Mouse (Mus musculus): ENCODE data around the gene 2010315B03Rik.

DNA sequence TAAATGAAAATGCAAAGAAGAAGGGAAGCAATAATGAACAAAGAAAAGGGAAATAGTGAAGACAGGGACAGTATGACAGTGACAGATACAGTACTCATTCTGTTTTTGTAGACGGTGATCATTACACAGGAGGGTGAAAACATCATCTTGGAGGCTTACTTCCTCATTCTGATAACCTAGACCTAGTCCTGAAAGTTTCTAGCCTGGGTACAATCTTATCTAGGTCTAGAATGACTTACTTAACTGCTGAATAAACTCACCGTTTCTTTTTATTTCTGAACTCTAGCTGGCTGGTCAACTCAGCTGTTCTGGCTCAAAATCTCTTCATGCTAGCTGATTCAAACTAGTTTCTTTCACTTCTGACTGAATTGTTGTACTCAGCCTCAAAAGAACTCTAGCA is 37.4 kb downstream of the 2010315B03Rik start:
- TF ChIP-seq CTCF (IDR thresholded peaks at IDR 0.05; ENCODE audit: low read depth, low read length) (no peak), EP300 (IDR thresholded peaks at IDR 0.05; ENCODE audit: insufficient read depth, low read depth, low read length) (no peak), POLR2A (IDR thresholded peaks at IDR 0.05; ENCODE audit: insufficient read depth, low read length) (no peak)

All from ES-Bruce4 (cell line).